Mouse (Mus musculus): ENCODE measurements at regions not wholly inside any gene's neighbourhood (a gene's known extent, or its start where the extent isn't known, plus 50 kb on each side); places are given as distances from the start of the nearest gene placed in this dataset.

GRCm38 (mm10) chr6:126588761-126589160 lies 53.5 kb upstream of the Kcna5 start:
- intact Hi-C loops (cut with DNase I), result no loop called here
- DNase-seq, result no peak

GRCm38 (mm10) chr6:126587476-126587875 lies 52.3 kb upstream of the Kcna5 start:
- intact Hi-C loops (cut with DNase I), result no loop called here
- no peak for DNase-seq

- intact Hi-C loops (cut with DNase I), result no loop called here
Observed at GRCm38 (mm10) chr6:126585813-126586212, 50.6 kb upstream of the Kcna5 start.

More at GRCm38 (mm10) chr6:126585813-126586212, 50.6 kb upstream of the Kcna5 start:
- peak; percentile 36 to 55 for DNase-seq
